Mouse (Mus musculus) cerebellum, adult 8-10 months (tissue): ENCODE data around the gene Crygn.

Experiments
- DNase-seq: peaks from one replicate; pipeline ENCODE4 v3.0.0; 2022

The Crygn gene

GRCm38 (mm10) chr5:24701271-24701670 is 56.5 kb downstream of the Crygn start:
- no peak for DNase-seq
